Mouse (Mus musculus) MN1 (cell line): ENCODE results near the gene Sept6.

ENCODE experiments used
- DNase-seq: peaks from one replicate; pipeline ENCODE4 v3.0.0-alpha.2; 2016; ENCODE audit warnings: low spot score

Gene Sept6

DNA sequence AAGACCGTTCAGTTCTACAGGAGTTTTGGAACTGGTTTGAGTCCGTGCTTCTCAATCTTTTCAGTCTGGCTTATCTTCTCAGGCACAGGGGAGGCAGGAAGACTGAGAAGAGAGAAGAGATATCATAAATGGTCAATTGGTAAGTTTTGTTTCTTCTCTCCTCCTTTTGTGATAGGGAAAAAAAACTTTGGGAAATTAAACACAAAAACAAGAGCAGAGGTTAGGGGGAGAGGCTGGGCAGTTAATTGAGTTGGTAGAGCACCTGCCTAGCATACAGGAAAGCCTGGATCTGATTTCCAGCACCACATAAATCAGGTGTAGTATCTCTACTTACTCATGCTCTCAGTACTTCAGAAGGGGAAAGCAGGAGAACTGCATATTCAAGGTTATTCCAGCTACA lies at the start of gene Sept6:
TSS of gene Sept6 (minus strand) at position 101 of the 400 bp plus-strand sequence.
- DNase-seq, result no peak

DNA sequence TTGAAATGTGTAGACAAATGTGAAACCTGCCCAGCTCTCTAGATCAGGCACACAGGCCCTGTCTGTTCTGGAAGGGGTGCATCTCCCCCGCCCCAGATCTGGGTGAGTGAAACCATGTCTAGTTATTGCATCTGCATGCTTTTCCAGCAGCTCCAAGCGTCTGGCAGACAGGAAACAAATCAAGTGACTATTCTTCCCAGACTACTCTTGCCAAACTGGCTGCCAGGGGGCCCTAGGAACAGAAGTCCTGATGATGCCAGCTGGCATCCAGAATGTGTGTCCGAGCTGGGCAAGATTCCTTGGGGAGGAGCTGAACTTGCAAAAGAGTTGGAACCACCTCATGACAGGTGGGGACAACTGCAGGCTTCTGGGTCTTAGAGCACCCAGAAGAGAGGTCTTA lies 36.8 kb upstream of the Sept6 start:
- peak; percentile 40 for DNase-seq

DNA sequence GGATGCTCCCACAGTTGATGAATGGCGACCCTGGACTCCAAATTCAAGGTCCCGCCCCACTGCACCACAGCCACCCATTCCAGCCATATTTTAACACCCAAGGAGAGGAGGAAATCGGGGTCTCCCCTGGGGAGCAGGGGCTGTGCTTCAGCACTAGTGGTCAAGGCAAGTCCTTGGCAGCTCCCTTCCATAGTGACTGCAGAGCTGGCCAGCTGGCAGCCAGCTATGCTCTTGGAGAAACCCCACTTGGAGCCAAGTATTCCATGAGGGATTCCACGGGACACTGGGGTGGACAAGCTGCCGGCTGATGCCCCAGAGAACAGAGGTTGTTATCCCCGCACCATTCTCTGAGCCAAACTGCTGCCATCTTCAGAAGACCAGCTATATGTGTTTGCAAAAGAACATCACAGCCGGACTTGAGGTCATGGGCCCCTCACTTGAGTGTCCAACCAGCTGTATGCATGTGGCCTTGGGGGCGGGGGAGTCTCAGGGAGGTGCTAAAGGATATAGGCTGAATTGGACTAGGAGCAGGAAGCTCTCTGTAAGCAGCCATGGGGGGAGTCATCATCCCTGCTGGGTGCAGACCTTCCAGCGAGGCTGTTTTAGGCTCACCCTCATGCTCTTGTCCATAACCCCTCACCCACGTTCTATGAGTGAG lies 32.2 kb upstream of the Sept6 start:
- DNase-seq, result no peak

DNA sequence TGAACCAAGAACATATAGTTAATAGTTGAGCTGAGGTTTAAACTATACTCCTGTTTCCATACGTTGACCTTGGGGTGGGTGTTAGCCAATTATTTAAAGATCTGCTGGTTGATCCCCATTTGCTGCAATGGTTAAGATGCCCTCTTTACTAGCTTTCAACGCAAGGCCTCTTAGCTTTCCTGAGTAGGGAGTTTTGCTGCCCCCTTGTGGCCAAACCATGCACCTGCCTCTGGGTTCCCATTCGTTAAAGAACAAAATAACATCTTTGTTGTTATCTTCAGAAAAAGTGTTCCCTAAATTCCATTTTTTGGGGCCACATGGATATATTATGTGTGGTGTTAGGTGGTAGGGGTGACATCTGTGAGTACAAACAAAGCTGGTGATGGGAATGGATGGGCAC lies 31.1 kb upstream of the Sept6 start:
- peak; percentile 40 for DNase-seq

DNA sequence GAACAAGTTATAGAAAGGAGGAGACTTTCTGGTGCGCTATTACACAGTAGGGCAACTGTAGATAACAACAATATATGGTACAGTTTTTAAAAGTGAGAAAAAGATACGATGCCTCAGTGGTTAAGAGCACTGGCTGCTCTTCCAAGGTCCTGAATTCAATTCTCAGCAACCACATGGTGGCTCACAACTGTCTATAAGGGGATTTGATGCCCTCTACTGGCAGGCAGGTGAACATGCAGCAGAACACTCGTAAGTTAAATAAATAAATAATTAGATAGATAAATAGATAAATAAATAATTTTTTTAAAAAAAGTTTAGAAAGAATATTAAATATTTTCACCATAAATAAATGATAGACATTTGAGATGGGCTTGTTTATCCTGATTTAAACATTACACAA lies 27.5 kb upstream of the Sept6 start:
- DNase-seq, result no peak

DNA sequence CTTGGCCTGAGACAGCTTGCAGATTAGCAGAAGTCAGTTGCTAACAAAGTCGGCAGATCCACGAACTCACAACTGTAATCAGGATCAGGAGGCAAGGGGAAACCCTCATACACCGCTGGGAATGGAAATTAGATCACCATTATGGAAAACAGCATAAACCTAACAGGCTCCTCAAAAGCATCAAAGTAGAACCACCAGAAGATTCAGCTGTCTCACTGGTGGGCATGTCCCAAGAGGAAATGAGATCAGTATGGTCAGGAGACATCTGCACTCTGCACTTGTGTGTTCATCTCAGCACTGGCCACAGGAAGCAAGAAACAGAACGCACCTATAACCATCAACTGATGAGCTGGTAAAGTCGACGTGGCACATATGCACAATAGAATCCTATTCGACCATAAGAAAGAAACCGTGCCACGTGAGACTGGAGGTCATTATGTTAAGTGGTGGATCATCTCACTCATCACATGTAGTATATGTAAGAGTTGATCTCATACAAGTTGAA lies 26.6 kb upstream of the Sept6 start:
- no peak for DNase-seq

DNA sequence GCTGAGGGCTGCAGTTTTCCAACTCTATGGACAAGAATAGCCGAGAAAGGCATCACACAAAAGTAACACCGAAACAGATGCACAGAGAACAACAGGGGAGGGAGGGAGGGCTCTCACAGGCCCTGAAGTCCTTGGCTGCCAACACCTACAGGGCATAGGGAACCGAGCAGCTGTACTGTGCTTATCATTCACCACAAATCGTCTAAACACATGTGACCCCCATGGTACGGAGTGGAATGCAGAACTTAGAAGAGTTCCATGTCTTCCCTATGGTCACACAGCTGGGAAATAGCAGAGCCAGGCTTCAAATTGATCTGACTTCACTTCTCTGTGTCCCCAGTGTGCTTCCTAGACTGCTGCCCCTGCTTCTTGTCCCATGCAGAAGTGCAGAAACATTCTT lies 22.3 kb upstream of the Sept6 start:
- no peak for DNase-seq

DNA sequence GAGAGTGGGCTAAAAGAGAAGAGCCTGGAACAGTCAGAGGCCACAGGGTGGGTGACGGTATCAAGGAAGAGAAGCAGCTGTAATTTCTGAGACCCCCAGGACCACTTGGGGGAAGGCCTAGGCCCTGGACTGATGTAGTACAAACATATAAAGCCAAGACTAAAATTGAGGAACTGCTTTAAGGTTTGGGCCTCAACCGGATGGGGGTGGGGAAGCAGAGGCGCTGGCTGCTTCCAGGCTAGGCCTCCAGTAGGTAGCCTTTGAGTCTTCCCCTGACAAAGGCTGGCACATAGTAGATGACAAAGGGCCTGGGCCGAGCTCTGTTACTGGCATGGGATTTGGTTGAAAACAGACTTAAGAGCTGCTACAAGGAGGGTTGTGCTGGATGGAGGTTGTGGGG lies 555 bp downstream of the Sept6 start:
- DNase-seq, result no peak

DNA sequence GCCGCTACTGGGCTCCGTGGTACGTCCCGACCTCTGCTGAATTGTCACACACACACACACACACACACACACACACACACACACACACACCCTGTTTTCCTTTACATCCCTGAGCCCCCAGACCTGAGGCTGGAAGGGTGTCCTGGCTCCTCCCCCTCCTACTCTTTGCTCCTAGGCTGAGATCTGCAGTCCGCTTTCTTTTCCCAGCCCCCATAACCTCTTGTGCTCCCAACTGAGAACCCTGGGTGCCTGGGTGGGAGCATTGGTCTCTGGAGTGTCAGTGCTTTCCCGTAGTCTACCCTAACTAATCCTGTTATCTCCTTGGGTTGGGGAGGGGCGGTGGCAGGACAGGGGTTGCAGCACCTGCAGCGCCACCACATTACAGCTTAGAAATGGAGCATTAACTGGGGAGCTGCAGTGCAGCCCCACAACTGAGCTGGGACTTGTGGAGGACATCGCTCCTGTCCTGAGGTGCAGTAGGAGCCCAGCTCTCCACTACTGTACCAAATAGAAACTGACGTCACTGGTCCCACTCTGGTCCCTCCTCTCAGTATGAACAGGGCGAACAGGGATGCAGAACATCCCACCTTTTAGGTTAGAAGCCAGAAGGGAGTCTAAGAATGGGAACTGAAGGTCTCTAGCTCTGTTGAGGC lies 1.7 kb downstream of the Sept6 start:
- no peak for DNase-seq

DNA sequence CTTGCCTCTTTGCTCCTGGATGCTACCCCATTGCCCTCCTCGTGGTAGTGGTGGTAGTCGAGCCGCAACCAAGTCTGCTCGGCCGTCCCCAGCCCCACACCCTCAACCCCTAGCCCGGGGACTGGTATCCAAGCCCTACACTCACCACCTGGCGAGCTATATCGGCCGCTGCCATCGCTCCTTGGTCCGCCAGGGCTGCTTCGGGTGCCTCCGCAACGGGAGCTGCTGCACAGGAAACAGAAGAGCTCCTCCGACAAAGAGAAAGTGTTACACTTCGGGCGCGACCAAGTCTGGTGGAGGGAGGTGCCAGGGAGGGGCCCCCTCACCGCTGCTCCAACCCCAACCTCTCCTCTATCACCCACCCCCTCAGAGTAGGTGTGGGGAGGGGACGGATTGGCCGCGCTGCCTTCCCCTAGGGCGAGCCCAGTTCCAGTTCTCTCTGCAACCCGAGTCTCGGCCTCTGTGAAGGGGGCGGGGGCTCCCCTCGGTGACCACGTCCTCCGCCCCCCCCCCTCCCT lies 2.3 kb downstream of the Sept6 start:
- peak; percentile 70 for DNase-seq

DNA sequence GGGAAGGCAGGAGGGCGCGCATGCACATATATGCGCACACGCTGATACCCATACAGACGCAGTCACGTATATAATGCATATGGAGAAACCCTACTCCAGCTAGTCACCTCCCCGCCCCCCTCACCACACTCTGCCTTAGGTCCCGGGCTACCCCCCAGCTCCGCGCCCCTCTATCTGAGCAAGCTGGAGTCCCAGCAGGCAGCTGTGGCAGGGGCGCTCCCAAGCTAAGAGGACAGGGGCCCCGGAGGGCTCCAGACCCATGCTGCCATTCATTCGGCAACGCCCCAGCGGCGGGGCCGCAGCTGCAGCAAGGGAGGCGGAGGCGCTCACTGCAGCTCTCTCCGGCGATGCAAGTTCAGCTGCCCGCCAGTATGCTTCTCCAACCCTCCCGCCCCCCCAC lies 2.8 kb downstream of the Sept6 start:
- DNase-seq, result peak; percentile 27

DNA sequence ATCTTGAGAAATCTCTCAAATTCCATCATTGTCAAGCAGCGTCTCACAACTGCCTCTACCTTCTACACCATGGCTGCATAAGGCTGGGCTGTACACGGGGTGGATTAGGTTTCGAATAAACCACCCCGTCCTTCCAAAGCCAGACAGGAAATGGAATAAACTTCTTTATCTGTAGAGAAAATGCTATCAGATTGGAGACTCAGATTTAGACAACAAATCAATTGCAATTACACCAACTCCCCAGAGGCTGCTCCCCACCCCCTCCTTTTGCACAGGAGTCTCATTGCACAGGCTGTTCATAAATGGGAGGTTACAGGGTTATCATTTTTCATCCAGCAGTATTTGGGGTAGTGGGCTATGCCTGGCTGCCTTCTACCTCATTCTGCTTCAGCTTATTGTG lies 3.7 kb downstream of the Sept6 start:
- DNase-seq, result no peak

DNA sequence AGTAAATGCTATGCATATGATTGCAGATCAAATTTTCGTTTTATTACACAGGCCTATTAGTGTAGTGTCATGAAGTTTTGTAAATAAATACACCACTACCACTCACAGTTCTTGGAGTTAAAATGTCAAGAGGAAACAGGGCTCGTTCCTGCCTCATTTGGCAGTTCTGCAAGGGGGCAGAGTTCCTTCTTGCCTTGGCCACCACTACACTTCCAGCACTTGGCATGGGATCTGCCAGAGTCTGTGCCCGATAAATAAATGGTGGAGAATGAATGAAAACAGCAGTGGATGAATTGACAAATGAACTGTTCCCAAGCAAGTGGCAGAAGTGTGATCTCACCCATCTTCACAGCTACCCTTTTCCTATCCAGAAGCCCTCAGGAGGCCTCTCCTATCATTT lies 6.6 kb downstream of the Sept6 start:
- DNase-seq, result no peak

DNA sequence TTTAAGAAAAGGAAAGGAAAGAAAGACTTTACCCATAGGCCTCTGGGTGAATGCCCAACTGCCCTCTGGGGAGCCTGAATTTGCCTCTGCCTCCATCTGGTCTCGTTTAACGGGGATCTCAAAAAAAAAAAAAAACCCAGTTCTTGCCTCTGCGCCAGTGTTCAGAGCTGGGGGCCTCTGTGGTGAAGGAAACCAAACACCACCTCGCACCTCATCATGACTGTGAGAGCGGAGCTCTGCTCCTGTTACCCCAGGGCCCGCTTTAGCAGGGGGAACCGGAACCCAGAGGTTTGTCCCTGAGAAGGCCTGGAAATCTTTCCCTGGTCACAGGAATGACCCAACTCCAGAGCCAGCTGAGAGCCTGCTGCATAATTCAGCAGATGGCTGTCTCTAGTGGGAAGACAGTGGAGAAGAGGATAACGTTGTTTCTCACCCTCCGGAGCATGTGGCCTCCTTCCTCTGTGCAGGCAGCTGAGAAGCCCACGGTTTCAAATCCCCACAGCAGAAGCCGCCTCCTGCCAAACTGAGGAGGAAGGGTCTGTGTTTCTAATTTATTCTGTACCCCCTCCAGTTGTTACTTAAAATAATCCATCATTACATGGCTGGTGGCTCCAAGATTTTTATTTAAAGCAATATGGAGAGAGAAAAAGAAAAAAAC lies 7.8 kb downstream of the Sept6 start:
- peak; percentile 24 for DNase-seq

DNA sequence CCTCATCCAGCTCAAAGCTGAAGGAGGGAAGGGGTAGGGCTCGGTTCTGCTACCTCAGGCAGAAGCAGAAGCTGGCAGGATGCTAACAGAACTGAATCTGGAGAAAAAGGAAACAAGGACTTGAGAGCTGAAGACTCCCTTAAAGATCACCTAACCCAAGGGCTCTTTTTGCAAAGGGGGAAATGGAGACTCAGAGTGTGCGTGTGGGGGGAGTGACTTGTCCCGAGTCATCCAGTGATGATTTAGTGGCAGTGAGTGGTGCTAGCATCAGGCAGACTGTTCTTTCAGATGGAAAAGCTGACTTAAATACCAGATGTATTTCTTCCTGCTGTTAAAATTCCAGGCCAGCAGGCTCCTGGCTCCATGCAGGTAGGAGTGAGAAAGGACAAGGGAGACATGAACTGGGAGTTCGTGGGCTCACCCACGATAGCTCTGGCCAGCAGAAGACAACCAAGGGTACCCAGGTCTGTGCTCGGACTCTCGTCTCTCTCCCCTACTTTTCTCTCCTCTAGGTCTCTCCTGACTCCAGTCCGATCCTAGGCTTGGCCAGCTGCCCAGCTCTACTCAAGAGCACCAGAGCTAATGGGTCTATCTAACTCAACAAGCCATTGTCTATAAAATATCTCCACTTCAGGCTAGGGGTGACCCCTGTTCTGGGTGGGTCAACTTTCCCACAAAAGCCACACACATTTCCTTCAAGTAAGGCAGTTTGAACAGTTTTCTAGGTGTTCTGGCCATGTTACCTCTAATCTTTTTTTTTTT lies 8.5 kb downstream of the Sept6 start:
- DNase-seq, result peak; percentile 49

DNA sequence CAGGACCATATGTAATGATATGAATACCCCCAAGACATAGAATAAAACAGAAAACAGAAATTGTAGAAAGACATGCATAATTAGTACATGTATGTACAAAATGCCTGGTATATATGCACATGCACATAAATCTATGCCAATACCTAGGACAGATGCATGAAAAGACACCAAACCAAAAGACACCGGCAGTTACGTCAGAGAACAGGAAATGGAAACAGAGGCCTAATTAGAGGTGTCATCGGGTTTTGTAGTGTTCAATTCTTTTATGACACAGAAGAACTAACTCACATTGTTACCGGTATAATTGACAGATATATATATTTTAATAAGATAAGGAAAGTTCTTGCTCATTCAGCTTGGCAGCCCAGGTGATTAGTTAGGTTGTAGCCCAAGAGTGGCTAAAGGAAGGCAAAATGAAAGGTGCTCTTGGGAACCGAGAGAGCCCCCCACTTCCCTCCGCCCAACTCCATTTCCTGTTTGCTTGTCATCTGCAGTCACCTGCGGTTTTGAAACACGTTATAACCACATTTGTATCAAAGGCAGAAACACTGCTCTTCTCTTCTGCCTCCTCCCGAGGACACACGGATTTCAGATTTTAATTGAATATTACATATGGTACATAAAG lies 10.9 kb downstream of the Sept6 start:
- DNase-seq, result no peak

DNA sequence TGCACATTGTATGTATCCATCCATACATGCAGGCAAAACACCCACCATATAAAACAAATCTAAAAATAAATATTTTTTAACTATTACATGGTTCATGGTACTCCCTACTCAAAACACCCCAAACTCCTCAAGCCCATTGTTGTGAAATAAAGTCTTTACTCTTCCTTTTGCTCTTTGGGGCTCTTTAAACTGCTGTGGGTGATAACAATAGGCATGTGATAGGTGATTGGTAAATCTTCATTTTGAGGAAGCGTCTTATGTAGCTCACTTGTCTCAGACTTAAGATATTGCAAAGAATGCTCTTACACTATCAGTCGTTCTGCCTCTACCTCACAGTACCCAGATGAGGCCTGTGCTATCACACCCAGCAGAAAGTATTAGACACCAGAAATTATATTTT lies 13.7 kb downstream of the Sept6 start:
- no peak for DNase-seq

DNA sequence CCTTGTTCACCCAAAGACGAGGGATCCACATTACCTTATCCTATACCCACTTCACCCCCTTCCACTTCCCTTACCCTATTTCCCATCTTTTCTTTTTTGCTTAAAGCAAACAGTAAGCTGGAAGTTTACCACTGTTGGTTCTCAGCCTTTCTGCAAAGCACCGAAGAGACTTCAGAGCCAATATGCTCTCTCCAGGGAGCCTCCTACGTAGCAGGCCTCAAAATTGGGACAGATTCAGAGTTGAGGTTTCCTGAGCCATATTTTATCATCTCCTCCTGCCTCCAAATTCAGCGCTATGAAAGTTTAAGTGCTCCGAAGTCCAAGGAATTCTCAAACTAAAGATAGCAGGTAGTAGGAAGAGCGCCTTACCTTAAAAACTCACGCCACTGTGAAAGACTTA lies 14.6 kb downstream of the Sept6 start:
- DNase-seq, result no peak

DNA sequence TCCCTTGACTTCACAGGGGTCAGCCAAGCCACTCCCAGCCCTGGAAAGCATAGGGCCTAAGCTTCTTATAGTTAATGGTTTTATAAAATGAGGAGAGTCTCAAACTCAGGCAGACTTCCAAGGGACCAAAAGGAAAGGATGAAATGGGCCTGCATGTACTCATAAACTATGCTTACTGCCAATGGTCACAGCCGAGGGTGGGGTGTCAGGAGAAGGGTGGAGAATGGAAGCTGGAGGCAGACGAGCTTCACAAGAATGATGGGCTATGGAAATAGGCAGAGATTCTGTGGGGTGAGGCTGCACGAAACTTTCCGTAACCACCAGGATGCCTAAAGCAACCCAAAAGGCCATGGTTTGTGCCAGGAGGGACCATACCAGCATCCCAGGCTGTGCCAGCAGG lies 15.3 kb downstream of the Sept6 start:
- DNase-seq, result no peak

DNA sequence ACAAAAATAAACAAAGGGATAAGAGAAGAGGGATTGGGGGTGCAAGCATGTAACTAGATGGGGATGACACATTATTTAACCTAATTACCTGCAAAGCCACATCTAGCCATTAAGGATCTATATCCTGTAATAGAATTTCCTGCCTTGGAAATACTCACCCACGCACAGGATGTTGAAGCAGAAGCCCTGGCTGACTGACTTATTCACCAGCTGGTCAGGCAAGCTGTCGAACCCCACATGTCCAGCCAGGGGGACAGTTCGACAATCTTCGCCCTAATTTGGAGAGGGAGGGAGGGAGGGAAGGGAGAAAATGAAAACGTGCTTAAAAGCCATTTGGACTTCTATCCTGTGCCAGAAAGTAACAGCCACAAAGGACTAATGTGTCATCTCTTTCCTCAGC lies 16.7 kb downstream of the Sept6 start:
- DNase-seq, result peak; percentile 28

DNA sequence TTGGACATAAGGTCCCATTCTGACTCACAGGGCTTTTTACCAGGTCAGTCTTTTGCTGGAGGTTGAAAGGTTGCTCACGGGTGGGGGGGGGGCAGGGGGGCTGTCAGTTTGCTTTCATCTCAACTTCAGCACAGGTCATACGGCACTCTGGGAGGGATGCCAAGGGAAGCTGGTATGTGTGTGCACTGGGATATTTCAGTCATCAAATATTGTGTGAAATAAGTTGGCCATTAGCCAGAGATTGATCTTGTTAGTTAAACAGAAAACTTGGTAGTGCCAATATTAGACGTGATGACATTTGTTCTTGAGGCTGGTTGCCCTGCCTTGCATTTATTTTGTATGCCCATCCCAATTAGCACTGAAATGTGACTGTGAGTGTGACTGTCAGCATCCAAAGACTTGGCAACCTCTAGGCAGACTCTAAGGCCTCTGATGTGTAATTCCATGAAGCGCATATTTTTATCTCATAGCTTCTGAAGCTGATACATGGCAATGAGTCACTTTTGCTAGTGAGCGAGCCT lies 18.6 kb downstream of the Sept6 start:
- peak; percentile 43 for DNase-seq

DNA sequence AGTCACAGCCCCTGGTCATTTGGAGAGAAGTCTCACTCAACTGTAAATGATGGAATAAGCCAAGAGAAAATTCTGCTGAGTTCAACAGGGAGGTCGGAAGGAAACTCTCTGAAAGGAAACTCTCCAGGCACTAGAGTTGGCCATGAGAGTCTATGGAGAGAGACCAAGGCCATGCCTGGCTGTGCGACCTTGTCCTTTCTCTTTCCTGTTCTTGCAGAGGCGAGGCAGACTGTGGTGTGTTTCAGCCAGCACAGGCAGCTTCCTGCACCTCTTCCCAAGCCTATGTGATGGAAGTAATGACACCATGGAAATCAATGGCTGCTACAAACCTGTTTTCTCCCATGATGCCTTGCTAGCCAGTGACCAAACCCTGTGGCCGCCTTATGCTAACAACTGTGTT lies 20.4 kb downstream of the Sept6 start:
- DNase-seq, result no peak
